Mouse (Mus musculus) right cerebral cortex, postnatal 25 days (tissue): Measurements from ENCODE around the gene Arhgap23.

ENCODE experiments used
- DNase-seq: peaks from one replicate; pipeline ENCODE4 v3.0.0; 2022

The Arhgap23 gene

DNA sequence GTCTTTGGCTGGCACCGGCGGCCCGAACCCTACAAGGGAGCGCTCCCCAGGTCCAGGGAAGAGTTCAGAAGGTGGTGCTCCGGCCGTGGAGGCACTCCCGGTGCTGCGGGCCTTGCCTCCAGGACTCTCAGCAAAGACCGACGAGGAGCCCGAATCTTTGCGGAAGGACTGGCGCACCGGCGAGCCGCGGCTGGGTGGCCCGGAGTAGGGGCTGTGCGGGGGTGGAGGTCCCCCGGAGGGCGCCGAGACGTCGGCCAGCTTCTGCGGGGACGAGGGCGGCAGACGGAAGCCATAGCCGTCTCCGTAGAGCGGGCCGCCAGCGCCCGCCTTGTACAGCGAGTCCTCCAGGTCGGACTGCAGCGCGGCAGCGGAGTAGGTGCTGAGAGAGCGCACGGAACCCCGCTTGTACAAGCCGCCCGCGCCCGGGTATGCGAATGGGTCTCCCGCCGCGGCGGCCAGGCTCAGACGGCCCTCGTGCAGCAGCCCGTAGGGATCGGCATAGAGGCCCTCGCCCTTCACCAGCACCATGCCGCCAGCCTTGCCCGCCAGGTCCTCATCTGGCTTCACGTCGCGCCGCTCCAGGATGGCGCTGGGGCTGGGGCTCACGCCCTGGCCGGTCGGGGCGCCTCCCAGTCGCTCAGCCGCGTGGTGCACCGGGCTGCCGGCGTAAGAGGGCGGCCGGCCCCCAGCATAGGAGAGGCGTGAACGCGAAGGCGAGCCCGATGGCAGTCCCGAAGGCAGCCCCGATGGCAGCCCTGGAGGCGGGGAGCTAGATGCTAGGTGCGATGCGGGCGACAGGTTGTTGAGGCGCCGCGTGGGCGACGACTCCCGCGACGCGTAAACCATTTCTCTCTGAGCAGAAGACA is 119.3 kb downstream of the Arhgap23 start:
- DNase-seq = peak; percentile 72

DNA sequence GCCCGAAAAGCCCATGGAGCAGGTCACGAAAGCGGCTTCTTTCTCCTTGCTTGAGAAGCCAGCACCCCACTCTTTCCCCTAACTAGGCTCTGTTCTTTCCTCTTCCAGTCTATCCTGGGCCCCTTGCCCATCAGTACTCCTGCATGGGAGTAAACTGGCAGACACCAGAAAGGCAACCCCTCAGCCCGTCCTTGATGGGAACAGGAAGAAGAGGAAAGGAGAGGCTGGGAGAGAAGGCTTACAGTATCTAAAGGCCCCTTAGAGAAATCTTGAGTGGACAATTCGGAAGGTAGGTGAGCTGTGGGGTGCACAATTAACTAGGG is 119.9 kb downstream of the Arhgap23 start:
- no peak for DNase-seq

DNA sequence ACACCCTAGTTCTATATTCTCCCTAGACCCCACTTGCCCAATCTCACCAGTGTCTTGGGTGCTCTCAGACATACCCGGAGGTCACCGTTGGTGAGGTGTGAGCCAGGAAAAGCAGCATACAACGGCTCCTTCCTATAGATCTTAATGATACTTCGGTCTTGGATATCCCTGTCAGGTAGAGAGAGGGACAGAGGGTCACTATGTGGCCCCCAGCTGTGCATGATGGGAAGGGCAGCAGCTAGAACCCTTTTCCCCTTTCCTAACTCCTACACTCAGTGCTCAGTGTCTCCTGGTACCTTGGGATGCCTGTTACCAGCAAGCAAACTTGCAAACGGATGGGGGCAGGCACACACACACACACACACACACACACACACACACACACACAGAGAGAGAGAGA is 120.3 kb downstream of the Arhgap23 start:
- DNase-seq = no peak

DNA sequence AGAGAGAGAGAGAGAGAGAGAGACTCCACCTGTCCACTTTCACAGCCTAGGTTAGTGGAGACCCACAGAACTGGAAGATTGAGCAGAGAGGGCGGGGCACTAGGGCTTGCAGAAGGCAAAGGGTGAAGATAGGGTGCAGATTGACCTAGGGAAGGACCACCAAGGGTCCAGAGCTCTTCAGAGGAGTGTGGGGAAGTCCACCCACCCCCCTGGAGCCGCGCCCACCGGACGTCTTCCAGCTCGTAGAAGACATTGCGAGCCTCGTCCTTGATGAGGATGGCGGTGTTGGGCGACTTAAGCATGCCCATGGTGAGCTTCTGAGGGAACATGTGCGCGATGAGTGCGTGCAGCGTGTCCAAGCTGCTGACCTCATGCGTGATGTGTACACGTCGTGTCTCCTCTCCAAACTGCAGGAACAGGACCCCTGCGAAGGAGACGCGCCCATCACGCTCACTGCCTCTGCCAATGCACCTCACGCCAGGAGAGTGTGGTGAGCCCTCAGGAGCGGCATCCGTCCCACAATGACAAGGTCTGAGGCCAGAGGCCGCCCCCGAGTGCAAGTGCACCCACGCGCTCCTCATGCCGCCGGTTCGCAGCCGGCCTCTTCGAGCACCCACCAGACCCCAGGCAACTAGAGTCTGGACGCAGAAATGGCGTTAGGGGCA is 120.9 kb downstream of the Arhgap23 start:
- DNase-seq = no peak

DNA sequence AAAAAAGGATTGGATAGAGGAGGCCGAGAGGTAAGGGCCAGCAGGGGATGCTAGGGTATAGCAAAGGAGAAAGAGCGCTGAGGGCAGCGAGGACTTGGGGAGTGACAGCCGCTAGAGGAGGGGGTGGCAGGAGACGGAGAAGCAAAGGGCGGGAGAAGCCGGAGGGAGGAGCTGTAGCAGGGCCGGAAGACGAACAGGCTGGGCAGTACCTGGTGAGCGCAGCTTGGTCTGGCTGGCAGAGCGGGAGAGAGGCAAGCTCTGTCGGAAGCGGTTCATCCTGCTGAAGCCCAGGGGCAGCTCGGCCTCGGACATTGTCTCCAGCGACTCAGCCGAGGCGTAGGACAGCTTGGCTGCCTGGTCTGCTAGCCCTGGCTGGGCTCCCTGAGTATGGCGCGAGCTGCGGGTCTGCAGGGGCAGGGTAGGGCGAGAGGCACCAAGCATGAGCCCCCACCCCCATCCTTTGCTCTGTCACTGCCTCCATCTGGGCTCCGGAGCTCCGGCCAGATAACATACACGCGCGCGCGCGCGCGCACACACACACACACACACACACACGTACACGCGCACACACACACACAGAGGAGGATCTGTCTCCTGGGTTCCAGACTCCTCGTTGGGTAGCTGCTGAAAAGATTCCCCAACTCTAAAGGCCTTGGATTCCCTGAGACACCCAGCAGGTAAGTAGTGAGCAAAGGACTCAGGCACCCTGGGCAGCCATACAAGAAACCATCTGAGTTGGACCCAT is 121.7 kb downstream of the Arhgap23 start:
- DNase-seq = no peak

DNA sequence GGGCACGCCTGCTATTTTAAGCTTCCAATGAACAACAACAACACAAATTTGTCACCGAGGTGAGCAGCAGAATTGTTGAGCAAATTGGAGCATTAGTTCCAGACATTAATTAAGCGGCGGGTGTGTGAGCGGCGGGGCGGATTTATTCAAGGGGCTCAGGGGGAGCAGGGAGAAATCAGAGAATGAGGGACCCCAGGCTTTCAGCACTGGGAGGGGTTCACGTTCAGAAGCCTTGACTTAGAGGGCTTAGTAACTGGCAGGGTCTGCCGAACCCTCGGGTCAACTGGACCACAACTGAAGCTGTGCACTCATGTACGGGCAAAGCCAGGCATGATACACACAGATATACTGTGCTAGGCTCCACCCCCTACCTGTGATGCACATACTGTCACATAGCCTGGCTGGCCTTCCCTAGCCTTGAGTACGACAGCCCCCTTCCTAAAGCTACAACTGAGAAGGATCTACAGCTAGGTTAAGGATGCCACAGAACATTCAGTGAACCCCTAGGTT is 122.3 kb downstream of the Arhgap23 start:
- no peak for DNase-seq

DNA sequence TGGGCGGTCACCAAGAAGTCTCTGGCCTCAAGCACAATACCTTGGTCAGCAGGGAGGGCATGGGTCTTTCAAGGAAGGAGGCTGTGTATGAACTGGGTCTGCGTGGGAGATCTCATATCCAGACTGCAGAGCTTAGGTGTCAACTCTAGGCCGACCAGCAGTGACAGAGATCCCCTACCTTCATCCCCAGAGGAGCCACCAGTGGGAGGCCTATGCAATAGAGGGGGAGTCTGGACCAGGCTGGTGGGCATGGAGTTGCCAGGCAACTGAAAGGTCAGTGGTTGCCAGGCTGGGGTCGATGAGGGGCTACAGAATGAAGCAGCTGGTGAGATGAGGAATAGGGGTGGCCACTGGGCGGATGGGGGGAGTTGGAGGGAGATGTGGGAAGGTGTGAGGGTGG is 124.3 kb downstream of the Arhgap23 start:
- DNase-seq = no peak

DNA sequence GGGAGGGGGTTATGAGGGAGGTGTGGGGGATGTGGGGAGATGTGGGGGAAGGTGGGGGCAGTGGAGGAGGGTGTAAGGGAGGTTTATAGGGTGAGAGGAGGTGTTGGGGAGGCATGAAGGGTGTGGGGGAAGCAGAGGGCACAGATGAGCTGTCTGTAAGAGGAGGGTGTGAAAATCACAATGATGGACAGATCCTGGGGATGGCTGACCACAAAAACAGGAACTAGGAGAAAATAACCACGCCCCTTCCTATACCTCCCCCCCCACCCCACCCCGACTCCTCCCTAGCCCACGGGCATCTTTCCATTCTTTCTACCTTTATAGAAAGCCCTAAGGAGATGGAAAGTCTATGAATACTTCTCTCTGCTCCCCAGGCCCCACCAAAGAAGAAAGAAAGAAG is 124.8 kb downstream of the Arhgap23 start:
- no peak for DNase-seq

DNA sequence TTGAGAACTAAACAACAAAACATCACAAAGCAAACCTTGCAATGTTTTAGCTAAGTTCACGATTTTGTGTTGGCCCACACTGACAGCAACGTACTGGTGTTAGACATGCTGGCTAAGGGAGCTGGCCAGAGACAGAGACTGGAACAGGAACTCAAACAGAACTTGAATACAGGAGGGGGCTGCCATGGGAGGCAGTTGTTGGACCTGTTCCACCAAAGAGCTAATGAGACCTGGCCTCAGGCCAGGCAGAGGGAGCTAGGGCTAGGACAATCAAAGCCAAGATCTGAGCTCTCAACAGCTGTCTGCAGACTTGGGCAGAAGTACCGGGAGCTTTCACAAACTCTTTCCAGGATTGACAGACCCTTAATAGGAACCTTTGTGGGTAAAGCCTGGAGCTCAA is 125.3 kb downstream of the Arhgap23 start:
- no peak for DNase-seq

DNA sequence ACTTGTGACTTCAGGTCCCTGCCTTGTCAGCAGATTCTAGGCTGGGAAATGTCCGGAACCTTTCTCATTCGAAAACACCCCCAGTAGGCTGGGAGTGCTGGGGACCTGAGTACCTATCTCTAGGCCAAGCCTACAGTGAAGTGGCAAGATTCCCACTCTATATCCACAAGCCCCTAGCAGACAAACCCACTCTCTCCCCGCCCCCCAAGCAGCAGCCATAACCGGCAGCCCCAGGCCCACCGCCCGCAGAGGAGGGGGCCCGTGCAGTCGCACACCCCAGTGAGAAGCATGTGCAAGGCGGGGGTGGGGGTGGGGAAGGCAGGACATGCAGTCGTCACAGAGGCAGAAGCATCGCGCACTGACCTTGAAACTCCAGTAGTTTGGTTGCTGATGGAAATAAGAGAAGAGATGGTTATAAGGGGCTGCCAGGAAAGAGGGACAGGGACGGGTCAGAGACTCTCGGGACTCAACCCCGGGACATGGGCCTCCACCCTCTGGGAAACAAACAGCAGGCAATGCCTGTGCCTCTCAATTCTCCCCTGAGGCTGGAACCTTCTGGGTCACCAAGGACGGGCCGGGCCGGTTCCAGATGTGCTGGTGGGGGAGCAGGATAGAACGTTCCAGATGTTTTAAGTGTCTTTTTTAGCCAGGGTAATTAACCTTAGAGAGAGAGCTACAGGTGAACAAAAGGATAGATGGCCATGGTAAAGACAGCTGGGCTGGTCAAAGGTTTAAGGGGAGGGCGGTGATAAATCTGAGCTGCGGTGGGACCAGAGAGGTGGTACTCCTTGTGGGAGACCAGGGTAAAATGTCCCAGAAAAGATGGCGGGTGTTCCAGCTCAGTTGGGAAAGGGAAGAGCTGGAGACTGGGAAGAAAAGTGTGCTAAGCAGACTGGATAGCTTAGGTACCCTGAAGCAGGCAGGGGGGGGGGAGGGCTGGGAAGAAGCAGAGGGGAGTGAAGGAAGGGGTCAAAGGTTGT is 127.1 kb downstream of the Arhgap23 start:
- no peak for DNase-seq

DNA sequence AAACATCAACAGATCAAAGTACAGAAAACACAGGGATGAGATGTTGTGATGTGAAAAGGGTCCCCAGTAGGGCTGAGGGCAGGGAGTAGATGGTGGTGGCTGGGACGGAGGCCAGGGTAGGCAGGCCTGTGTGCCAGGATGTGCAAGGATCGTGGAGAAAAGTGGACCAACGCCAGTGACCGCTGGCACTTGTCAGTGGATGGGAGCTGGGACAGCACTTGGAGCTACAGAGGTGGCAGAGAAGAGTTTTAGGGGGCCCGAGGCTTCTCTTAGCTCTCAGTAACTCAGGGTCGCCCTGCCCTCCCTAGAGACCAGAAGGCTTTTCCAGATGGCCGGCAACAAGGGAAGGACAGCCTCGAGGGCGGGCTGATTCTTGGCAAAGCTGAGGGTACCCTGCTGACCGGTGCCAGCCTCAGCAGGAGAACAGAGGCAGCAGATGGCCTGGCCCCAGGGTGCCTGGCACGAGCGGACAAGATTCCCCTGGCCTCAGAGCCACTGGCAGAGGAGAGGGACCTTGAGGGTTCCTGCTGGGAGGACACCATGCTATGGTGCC is 127.9 kb downstream of the Arhgap23 start:
- no peak for DNase-seq

DNA sequence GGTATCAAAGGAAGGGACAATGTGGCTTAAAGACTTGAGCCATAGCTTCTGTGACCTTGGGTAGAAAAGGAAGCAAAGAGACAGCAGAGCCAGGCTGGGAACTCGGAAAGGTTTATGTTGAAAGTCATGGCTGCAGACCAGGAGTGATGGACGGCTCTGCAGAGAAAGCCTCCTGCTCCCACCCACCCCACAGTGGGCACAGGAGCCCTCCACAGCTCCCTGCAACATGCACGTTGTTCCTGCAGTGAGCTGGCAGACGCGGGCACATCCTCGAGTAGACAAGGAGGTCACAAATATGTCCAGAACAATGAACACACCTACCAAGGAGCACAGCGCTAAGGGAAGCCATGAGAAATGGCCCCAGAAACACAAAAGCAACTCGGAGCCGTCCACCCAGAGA is 128.6 kb downstream of the Arhgap23 start:
- no peak for DNase-seq

DNA sequence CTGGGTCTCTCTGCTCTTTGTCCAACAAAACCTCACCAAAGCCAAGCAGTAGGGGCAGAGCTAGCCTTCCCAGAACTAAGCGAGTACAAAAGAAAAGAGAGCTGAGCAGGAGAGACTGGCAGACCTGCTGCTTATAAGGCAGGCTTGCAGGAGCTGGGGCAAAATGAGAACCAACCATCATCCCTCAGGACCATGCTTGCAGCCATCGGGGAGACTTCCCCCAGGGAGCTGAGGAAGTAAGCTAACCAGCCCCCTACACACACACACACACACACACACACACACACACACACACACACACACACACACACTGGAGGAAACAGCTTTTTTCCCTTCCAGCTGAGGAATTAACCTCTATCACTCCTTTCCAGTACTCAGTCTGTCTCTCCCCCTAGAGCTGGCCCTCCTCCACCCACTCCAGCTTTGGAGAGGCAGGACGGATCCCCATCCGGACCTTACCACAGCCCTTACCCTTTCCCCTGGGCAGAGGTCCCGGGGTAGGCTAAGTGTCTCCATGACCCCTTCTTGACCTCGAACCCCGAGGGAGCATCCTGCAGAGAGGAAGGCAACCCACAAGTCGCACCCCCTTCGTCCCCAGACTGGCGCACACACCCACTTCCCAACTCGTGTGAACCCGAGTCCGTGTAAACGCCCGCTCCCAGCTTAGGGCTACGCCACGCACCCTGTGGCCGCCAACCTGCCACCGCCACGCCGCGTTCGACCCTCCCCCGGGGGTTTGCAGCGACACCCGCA is 130.7 kb downstream of the Arhgap23 start:
- no peak for DNase-seq

DNA sequence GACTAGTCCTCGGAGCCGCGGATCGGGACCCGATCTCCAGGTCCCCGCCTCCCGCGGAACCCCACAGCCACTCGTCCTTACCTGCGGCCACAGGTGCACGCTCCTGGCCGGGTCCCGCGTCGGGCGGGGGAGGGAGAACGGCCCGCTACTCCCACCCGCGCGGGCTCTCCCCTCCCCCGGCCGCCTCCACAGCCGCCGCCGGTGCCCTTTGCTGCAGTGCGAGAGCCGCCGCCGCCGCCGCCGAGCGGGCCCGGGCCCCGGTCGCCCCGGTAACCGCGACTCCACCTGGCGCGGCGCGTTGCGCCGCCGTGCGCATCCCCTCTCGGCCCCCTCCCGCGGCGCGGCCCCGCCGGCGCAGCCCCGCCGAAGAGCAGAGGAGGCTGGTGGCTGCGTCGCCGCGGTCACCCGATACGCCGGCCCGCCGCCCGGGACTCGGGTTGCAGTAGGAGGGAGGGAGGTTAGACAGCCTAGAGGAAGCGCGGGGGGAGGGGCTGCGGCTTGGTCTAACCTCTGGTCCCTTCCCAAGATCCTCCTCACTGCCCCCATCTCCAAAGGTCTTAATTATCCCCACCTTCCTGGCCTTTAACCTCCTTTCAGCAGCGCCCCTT is 131.6 kb downstream of the Arhgap23 start:
- DNase-seq = peak; percentile 44

DNA sequence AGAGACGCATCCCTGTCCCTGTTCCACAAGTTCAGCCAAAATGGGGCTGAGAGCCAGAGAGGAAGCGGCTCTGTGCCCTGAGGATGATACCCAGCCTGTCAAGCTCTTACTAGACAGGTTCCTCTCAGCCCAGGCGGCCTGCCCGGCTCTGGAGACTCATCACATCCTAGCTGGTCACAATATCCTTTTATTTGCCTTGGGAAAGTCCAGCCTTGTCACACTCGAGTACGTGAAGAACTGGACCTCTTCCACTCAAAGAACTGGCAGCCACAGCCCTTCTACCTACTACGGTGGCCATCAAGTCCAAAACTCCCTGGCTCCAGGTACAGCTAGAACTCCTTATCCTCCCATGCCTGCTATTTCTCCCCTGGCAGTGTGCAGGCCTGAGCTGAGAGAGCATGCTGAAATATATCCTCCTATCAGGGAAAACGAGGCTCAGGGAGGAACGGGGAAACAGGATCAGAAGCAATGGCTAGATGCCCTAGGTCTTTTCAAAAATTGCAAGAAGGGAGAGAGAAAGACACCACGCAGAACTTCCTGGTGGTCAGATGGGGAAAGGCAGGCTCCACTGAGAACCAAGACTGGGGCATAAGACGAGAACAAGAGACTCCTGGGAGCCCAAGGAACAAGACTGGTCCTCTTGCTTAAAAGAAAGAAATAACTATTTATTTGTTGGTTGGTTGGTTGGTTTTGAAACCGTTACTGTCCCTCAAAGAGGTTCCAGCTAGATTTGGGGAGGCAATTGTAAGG is 132.8 kb downstream of the Arhgap23 start:
- no peak for DNase-seq

DNA sequence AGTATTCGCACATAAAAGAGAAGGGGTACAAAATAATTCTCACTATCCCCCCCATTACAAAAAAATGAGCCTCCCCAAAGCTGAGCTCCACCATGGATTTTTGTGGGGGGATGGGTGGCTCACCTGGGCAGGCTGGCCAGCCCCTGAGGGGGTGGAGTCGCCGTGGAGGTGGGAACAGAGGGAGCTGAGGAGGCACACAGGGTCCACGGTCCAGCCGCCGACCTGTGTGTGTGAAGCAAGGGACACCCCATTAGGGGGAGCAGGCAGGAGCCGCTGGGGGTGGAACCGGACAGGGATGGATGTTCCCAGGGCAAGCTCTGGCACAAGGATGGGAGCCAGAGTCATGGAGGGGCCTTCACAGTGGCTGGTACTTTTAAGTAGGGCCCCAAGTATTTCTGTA is 133.4 kb downstream of the Arhgap23 start:
- DNase-seq = no peak
